Mouse (Mus musculus): ENCODE results near the gene Myh9.

Gene Myh9

GRCm38 (mm10) chr15:77842047-77842843 is at the start of gene Myh9:
Myh9 (minus strand) TSS chr15:77842175.
- peak; percentile 100 for DNase-seq (ENCODE audit: low read depth, low spot score)

- DNase-seq (ENCODE audit: low read depth, low spot score) = no peak
Observed at GRCm38 (mm10) chr15:77891766-77892165, 49.8 kb upstream of the Myh9 start.

GRCm38 (mm10) chr15:77889761-77890422 is 47.9 kb upstream of the Myh9 start:
- DNase-seq (ENCODE audit: low read depth, low spot score) = no peak

GRCm38 (mm10) chr15:77888286-77888685 is 46.3 kb upstream of the Myh9 start:
- peak; percentile 83 for DNase-seq (ENCODE audit: low read depth, low spot score)

GRCm38 (mm10) chr15:77887093-77887488 is 45.1 kb upstream of the Myh9 start:
- DNase-seq (ENCODE audit: low read depth, low spot score) = no peak

GRCm38 (mm10) chr15:77886369-77887092 is 44.6 kb upstream of the Myh9 start:
- no peak for DNase-seq (ENCODE audit: low read depth, low spot score)

GRCm38 (mm10) chr15:77885945-77886344 is 44.0 kb upstream of the Myh9 start:
- no peak for DNase-seq (ENCODE audit: low read depth, low spot score)

- no peak for DNase-seq (ENCODE audit: low read depth, low spot score)
Observed at GRCm38 (mm10) chr15:77885159-77885558, 43.2 kb upstream of the Myh9 start.

- no peak for DNase-seq (ENCODE audit: low read depth, low spot score)
Observed at GRCm38 (mm10) chr15:77883697-77884010, 41.7 kb upstream of the Myh9 start.

- DNase-seq (ENCODE audit: low read depth, low spot score) = peak; percentile 88
Observed at GRCm38 (mm10) chr15:77882797-77883696, 41.1 kb upstream of the Myh9 start.

GRCm38 (mm10) chr15:77882297-77882696 is 40.3 kb upstream of the Myh9 start:
- DNase-seq (ENCODE audit: low read depth, low spot score) = no peak

GRCm38 (mm10) chr15:77881698-77882097 is 39.7 kb upstream of the Myh9 start:
- peak; percentile 60 for DNase-seq (ENCODE audit: low read depth, low spot score)

- DNase-seq (ENCODE audit: low read depth, low spot score) = no peak
Observed at GRCm38 (mm10) chr15:77880738-77881137, 38.8 kb upstream of the Myh9 start.

- no peak for DNase-seq (ENCODE audit: low read depth, low spot score)
Observed at GRCm38 (mm10) chr15:77879756-77880155, 37.8 kb upstream of the Myh9 start.

- DNase-seq (ENCODE audit: low read depth, low spot score) = no peak
Observed at GRCm38 (mm10) chr15:77877209-77877608, 35.2 kb upstream of the Myh9 start.

- DNase-seq (ENCODE audit: low read depth, low spot score) = no peak
Observed at GRCm38 (mm10) chr15:77876716-77877115, 34.7 kb upstream of the Myh9 start.

- DNase-seq (ENCODE audit: low read depth, low spot score) = no peak
Observed at GRCm38 (mm10) chr15:77875953-77876352, 34.0 kb upstream of the Myh9 start.

- DNase-seq (ENCODE audit: low read depth, low spot score) = no peak
Observed at GRCm38 (mm10) chr15:77874807-77875206, 32.8 kb upstream of the Myh9 start.

- DNase-seq (ENCODE audit: low read depth, low spot score) = no peak
Observed at GRCm38 (mm10) chr15:77874310-77874709, 32.3 kb upstream of the Myh9 start.

- peak; percentile 79 for DNase-seq (ENCODE audit: low read depth, low spot score)
Observed at GRCm38 (mm10) chr15:77873564-77873963, 31.6 kb upstream of the Myh9 start.

GRCm38 (mm10) chr15:77872996-77873395 is 31.0 kb upstream of the Myh9 start:
- no peak for DNase-seq (ENCODE audit: low read depth, low spot score)

- peak; percentile 59 for DNase-seq (ENCODE audit: low read depth, low spot score)
Observed at GRCm38 (mm10) chr15:77868340-77868739, 26.4 kb upstream of the Myh9 start.
